Mouse (Mus musculus) midbrain, embryonic 14.5 days (tissue): ENCODE measurements around the gene Pet100. TPM values are rescaled to one million over a fixed set of nuclear protein-coding genes. Genes with fewer than 3 reads are reported as not detected.

Experiments used
- ATAC-seq: fragments of 200-750 bp; cut with Nextera tagmentation; 2 replicates; pipeline ENCODE4 v1.8.0; 2017; ENCODE audit warnings: moderate number of reproducible peaks, moderate library complexity; ENCODE audit not compliant: low FRiP score, low TSS enrichment
- DNase-seq: peaks from one replicate; pipeline ENCODE4 v3.0.0-alpha.2; 2015
- H3K27ac ChIP-seq: fragments of 300-500 bp; sonication (generic); replicated peaks from 2 replicates; pipeline ENCODE4 v1.5.1; 2014; ENCODE audit warnings: mild to moderate bottlenecking, low read depth, low read length, moderate library complexity
- H3K27me3 ChIP-seq: fragments of 300-500 bp; sonication (generic); 2 replicates; pipeline ENCODE4 v1.6.1; 2014; ENCODE audit warnings: low read length, control low read depth, mixed read lengths; ENCODE audit not compliant: control insufficient read depth, insufficient read depth
- H3K36me3 ChIP-seq: fragments of 300-500 bp; sonication (generic); 2 replicates; pipeline ENCODE4 v1.6.1; 2014; ENCODE audit warnings: low read length, control low read depth; ENCODE audit not compliant: control insufficient read depth, insufficient read depth
- H3K4me1 ChIP-seq: fragments of 300-500 bp; sonication (generic); 2 replicates; pipeline ENCODE4 v1.6.1; 2014; ENCODE audit warnings: mild to moderate bottlenecking, antibody characterized with exemption, low read length, control low read depth; ENCODE audit not compliant: control insufficient read depth, insufficient read depth
- H3K4me2 ChIP-seq: fragments of 300-500 bp; sonication (generic); 2 replicates; pipeline ENCODE4 v1.6.1; 2014; ENCODE audit warnings: mild to moderate bottlenecking, low read length, moderate library complexity
- H3K4me3 ChIP-seq: fragments of 300-500 bp; sonication (generic); replicated peaks from 2 replicates; pipeline ENCODE4 v1.5.1; 2014; ENCODE audit warnings: low read depth, low read length
- H3K9ac ChIP-seq: fragments of 300-500 bp; sonication (generic); replicated peaks from 2 replicates; pipeline ENCODE4 v1.6.1; 2014; ENCODE audit warnings: mild to moderate bottlenecking, low read length, moderate library complexity
- H3K9me3 ChIP-seq: fragments of 300-500 bp; sonication (generic); 2 replicates; pipeline ENCODE4 v1.6.1; 2016; ENCODE audit warnings: low read length, control low read depth, mixed read lengths; ENCODE audit not compliant: control insufficient read depth
- WGBS: fragments of 180-500 bp; shearing (Covaris S2); extraction: QIAGEN DNeasy Blood & Tissue Kit; methylation state at CpG from one replicate; pipeline ENCODE4 v1.1.7; 2014; 5-methylcytosine and 5-hydroxymethylcytosine counted together
- polyA plus RNA-seq: library from polyadenylated mRNA; unstranded; fragments of >200 nt; fragmentation: Nextera tagmentation; extraction: Ambion mirVana; gene quantifications from 2 replicates; pipeline ENCODE4 v1.2.1, GENCODE M21; 2014

Pet100 gene
- polyA plus RNA-seq, 1 experiment from 2014 or later, result 95.5 TPM

- H3K27me3 ChIP-seq, result peaks cover 3% of the 10 kb centered on the region; the same call in 1 of the 2 replicates
- no peak overlapping the region for H3K9ac ChIP-seq
- 24% methylated on average over 8 of the region's 8 CpGs for WGBS
- H3K36me3 ChIP-seq, result 0 out of 2 replicates have a peak, but pooled peaks cover 4% of the 10 kb centered on the region
- H3K4me1 ChIP-seq, result peaks cover 10% of the 10 kb centered on the region; the same call in 1 of the 2 replicates
- H3K9me3 ChIP-seq, result no peaks in the 10 kb centered on the region
- ATAC-seq (0 out of 2 replicates have a peak, but pooled peaks have one; percentile 8), DNase-seq (no peak)
- H3K27ac ChIP-seq, result no peak overlapping the region
- H3K4me2 ChIP-seq, result peak overlapping the region; percentile 64
- peak overlapping the region; percentile 40 for H3K4me3 ChIP-seq
These were observed 10.1 kb downstream of the Pet100 start for GRCm38 (mm10) chr8:3631478-3631875.

- Histone ChIP-seq H3K27ac (no peak overlapping the region), H3K36me3 (no peaks in the 10 kb centered on the region), H3K27me3 (no peaks in the 10 kb centered on the region), H3K9ac (no peak overlapping the region), H3K4me3 (no peak overlapping the region), H3K9me3 (no peaks in the 10 kb centered on the region), H3K4me1 (no peaks in the 10 kb centered on the region), H3K4me2 (no peak overlapping the region)
- DNase-seq (no peak), ATAC-seq (no peak)
- WGBS, result 24% methylated on average over 5 of the region's 5 CpGs
These were observed 24.5 kb downstream of the Pet100 start for GRCm38 (mm10) chr8:3645804-3646203.

- DNase-seq, result no peak
- no peaks in the 10 kb centered on the region for H3K27me3 ChIP-seq
- H3K27ac ChIP-seq, result no peak overlapping the region
- no peak overlapping the region for H3K9ac ChIP-seq
- no peaks in the 10 kb centered on the region for H3K36me3 ChIP-seq
- no peak overlapping the region for H3K4me2 ChIP-seq
- H3K9me3 ChIP-seq, result no peaks in the 10 kb centered on the region
- no peak for ATAC-seq
- no peaks in the 10 kb centered on the region for H3K4me1 ChIP-seq
- 85% methylated on average over 6 of the region's 6 CpGs for WGBS
- H3K4me3 ChIP-seq, result no peak overlapping the region
These were observed 25.6 kb downstream of the Pet100 start for GRCm38 (mm10) chr8:3646824-3647531.

- no peak for ATAC-seq
- no peaks in the 10 kb centered on the region for H3K27me3 ChIP-seq
- H3K4me3 ChIP-seq, result no peak overlapping the region
- H3K9ac ChIP-seq, result no peak overlapping the region
- no peak overlapping the region for H3K4me2 ChIP-seq
- no peak for DNase-seq
- no peak overlapping the region for H3K27ac ChIP-seq
- H3K36me3 ChIP-seq, result no peaks in the 10 kb centered on the region
- no peaks in the 10 kb centered on the region for H3K4me1 ChIP-seq
- no peaks in the 10 kb centered on the region for H3K9me3 ChIP-seq
- 83% methylated on average over 4 of the region's 4 CpGs for WGBS
These were observed 26.2 kb downstream of the Pet100 start for GRCm38 (mm10) chr8:3647561-3647960.

DNA sequence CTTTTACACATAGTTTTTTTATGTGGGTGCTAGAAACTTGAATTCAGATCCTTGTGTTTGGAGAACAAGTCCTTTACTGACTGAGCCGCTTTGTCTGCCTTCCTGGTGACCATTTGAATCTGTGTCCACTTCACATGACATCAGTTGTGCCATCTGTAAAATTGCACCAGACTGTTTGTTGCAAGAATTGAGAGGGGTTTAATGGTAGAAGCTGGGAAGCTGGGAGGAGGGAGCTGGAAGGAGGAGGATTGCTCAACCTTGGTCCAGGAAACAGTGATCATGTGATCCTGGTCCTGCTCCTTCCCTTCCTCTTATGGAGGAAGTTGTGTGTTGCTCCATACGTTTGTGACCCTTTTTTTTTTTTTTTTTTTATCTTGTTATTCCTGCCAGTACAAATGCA, 26.9 kb downstream of the Pet100 start:
- Histone ChIP-seq H3K9ac (no peak overlapping the region), H3K36me3 (no peaks in the 10 kb centered on the region), H3K9me3 (no peaks in the 10 kb centered on the region), H3K4me1 (no peaks in the 10 kb centered on the region), H3K27me3 (no peaks in the 10 kb centered on the region), H3K4me2 (no peak overlapping the region), H3K4me3 (no peak overlapping the region), H3K27ac (no peak overlapping the region)
- no peak for DNase-seq
- WGBS, result 77% methylated on average over 2 of the region's 2 CpGs
- ATAC-seq, result no peak

- no peaks in the 10 kb centered on the region for H3K9me3 ChIP-seq
- H3K27me3 ChIP-seq, result no peaks in the 10 kb centered on the region
- ATAC-seq (no peak), DNase-seq (no peak)
- no peak overlapping the region for H3K9ac ChIP-seq
- H3K4me1 ChIP-seq, result no peaks in the 10 kb centered on the region
- H3K36me3 ChIP-seq, result no peaks in the 10 kb centered on the region
- H3K27ac ChIP-seq, result no peak overlapping the region
- 31% methylated on average over 1 of the region's 1 CpGs for WGBS
- no peak overlapping the region for H3K4me3 ChIP-seq
- no peak overlapping the region for H3K4me2 ChIP-seq
These were observed 27.6 kb downstream of the Pet100 start for GRCm38 (mm10) chr8:3648990-3649389.

DNA sequence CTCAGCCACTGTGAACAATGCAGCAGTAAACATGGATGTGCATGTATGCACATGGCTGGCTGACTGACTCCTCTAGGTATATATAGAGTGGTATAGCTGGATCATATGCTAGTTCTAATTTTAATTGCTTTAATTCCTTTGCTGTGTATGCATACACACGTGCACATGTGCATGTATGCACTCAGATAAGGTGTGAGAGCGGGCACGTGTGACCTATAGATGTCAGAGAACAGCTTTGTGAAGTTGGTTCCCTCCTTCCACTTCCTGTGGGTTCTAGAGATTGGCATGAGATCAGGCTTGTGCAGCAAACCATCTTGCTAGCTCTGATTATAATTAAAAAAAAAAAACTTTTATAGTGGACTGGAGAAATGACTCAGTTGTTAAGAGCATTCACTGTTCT, 31.5 kb downstream of the Pet100 start:
- H3K9ac ChIP-seq, result no peak overlapping the region
- H3K4me2 ChIP-seq, result no peak overlapping the region
- no peak overlapping the region for H3K4me3 ChIP-seq
- H3K4me1 ChIP-seq, result peaks cover 8% of the 10 kb centered on the region; the same call in 1 of the 2 replicates
- no peaks in the 10 kb centered on the region for H3K9me3 ChIP-seq
- ATAC-seq (no peak), DNase-seq (no peak)
- WGBS, result 68% methylated on average over 3 of the region's 3 CpGs
- no peaks in the 10 kb centered on the region for H3K27me3 ChIP-seq
- H3K27ac ChIP-seq, result no peak overlapping the region
- no peaks in the 10 kb centered on the region for H3K36me3 ChIP-seq

DNA sequence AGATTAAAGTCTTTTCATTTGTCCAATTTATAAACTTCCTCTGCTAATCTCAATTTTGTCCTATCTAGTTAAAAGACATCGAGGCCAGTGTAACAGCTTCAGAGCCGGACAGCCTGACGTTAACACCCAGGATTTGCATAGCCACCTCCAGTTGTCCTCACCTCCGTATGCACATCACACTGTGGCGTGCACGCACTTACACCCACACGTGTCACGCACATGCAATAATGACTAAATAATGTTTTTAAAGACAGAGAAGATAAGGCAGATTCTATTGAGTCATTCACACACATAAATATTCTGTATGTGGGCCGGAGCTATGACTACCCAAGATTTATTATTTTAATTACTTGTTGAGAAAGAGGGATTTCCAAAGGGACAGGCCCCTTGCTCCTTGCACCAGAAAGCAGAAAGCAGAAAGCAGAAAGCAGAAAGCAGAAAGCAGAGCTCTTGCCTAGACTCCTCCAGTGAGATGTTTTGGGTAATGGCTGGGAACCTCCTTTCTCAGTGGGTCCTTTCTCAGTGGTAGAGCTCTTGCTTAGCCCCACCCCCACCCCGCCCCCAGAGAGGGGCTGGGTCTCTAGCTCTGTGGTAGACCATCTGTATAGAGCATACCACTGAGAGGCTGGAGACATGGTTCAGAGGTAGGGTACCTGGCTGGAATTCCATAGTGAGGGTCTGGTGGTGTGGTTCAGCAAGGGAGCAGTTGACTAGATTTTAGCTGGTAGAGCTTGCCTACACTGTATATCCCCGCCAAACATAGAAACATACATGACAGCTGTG, 33.6 kb downstream of the Pet100 start:
- Histone ChIP-seq H3K9ac (no peak overlapping the region), H3K27ac (no peak overlapping the region), H3K4me2 (no peak overlapping the region), H3K4me3 (no peak overlapping the region), H3K4me1 (peaks cover 8% of the 10 kb centered on the region; the same call in 1 of the 2 replicates), H3K9me3 (no peaks in the 10 kb centered on the region), H3K36me3 (no peaks in the 10 kb centered on the region), H3K27me3 (no peaks in the 10 kb centered on the region)
- DNase-seq (no peak), ATAC-seq (no peak)
- WGBS, result 78% methylated on average over 11 of the region's 11 CpGs
